Mouse (Mus musculus) spleen, adult 2 months (tissue): ENCODE results near the gene Kdm7a. TPM values are rescaled to one million over a fixed set of nuclear protein-coding genes. Genes with fewer than 3 reads are reported as not detected.

Experiments
- DNase-seq, 2 experiments: peaks; one replicate each; pipeline versions ENCODE4 v3.0.0 to v3.0.0-alpha.2; 2012 to 2021; ENCODE audit warnings: low spot score in 2 of 2, low read depth in 1 of 2
- H3K27ac ChIP-seq: fragments of 200-500 bp; 2 replicates; pipeline ENCODE4 v1.5.1; 2012; ENCODE audit warnings: low read length, inconsistent platforms; ENCODE audit not compliant: insufficient read depth
- H3K27me3 ChIP-seq: fragments of 200-500 bp; 2 replicates; pipeline ENCODE4 v1.6.1; 2012; ENCODE audit warnings: mild to moderate bottlenecking, moderate library complexity, low read length, inconsistent platforms; ENCODE audit not compliant: control insufficient read depth, insufficient read depth
- H3K36me3 ChIP-seq: fragments of 200-500 bp; 2 replicates; pipeline ENCODE4 v1.6.1; 2012; ENCODE audit warnings: mild to moderate bottlenecking, low read length, inconsistent platforms; ENCODE audit not compliant: control insufficient read depth, insufficient read depth
- H3K4me1 ChIP-seq: fragments of 200-500 bp; 2 replicates; pipeline ENCODE4 v1.6.1; 2011; ENCODE audit warnings: inconsistent platforms; ENCODE audit not compliant: control insufficient read depth, insufficient read depth, insufficient read length
- H3K4me3 ChIP-seq: fragments of 200-500 bp; 2 replicates; pipeline ENCODE4 v1.5.1; 2011; ENCODE audit warnings: mild to moderate bottlenecking, inconsistent platforms; ENCODE audit not compliant: insufficient read depth, insufficient read length; ENCODE audit errors: extremely low read depth
- CTCF ChIP-seq: fragments of 200-500 bp; IDR thresholded peaks from 2 replicates; pipeline ENCODE4 v1.5.1; 2011; ENCODE audit warnings: mild to moderate bottlenecking, inconsistent platforms; ENCODE audit not compliant: insufficient read depth, insufficient read length, insufficient replicate concordance; ENCODE audit errors: extremely low read depth
- POLR2A ChIP-seq: fragments of 200-500 bp; IDR thresholded peaks from 2 replicates; pipeline ENCODE4 v1.6.1; 2011; ENCODE audit warnings: low read depth, low read length, inconsistent platforms
- WGBS: fragments of 180-500 bp; shearing (Covaris S2); methylation state at CpG from one replicate; pipeline ENCODE4 v1.1.7; 2018; 5-methylcytosine and 5-hydroxymethylcytosine counted together
- polyA plus RNA-seq: library from polyadenylated mRNA; depleted of rRNA; stranded (reverse); fragments of >200 nt; gene quantifications from 2 replicates; pipeline ENCODE4 v1.2.3, GENCODE M21; 2012

Gene Kdm7a
- polyA plus RNA-seq, 1 experiment, result 4.5 TPM

DNA sequence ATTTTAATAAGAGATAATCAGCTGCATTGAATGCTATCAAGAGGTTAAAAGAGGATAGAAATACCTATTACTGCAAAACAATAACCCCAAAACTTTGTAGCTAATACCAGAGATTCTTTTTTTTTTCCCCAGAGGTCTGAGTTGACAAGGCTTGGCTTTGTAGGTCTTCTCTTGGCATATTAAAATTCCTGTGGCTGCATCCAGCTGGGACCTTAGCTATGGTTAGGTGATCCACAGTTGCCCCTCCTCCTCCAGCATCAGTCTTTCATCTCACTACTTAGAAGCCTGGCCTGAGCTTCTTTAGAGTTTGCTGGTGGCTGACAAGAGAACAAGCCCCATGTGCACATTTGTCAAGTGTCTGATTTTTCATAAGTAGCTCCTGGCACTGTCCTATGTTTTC is 81.9 kb downstream of the Kdm7a start:
- Histone ChIP-seq H3K27me3 (no peaks in the 10 kb centered on the region), H3K4me3 (no peak overlapping the region), H3K36me3 (no peaks in the 10 kb centered on the region), H3K27ac (no peak overlapping the region), H3K4me1 (no peaks in the 10 kb centered on the region)
- TF ChIP-seq POLR2A (no peak), CTCF (no peak)
- DNase-seq, result no peak

DNA sequence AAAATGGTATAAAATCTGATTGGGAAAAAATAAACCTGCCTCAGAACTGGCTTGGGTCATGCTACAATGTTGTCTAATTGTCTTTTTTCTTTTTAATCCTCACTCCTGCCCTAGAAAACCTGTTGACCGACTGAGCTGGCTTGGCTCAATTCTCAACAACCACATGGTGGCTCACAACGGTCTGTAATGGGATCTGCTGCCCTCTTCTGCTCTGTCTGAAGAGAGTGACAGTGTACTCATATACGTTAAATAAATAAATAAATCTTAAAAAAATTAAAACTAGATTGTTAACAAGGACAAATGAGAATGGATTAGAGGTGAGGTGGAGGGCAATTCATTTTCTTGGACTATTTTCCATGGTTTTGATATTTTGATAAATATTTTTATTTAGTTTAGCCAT is 85.9 kb downstream of the Kdm7a start:
- WGBS, result 40% methylated on average over 3 of the region's 3 CpGs

DNA sequence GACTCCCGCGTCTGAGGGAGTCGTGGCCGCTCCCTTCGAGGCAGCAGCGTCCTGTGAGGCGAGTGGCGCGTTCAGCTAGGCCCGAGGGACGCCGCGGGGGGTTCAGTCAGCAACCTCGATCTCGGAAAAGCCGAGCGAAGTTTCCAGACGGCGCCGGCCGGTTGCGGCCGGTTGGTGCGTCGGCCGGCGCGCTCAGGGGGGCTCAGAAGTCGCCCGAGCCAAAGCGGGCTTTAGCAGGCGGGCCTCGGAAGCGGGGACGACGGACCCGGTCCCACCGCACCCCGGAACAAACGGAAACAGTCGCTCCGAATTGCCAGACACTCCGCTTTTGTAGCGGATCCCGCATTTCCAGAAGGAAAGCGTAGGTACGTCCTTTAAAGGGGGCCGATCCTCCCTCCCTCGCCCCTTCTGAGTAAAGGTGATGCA is 88.1 kb downstream of the Kdm7a start:
- peak overlapping the region; percentile 79 for H3K4me3 ChIP-seq
- peaks cover 6% of the 10 kb centered on the region for H3K4me1 ChIP-seq
- H3K27ac ChIP-seq, result peak overlapping the region; percentile 70
- peaks cover 9% of the 10 kb centered on the region for H3K27me3 ChIP-seq
- TF ChIP-seq POLR2A (no peak), CTCF (no peak)
- H3K36me3 ChIP-seq, result no peaks in the 10 kb centered on the region
- 11% methylated on average over 49 of the region's 49 CpGs for WGBS
- no peak for DNase-seq

More for the DNA sequence above, 85.9 kb downstream of the Kdm7a start:
- peaks cover 9% of the 10 kb centered on the region for H3K27me3 ChIP-seq
- DNase-seq, result no peak
- H3K27ac ChIP-seq, result no peak overlapping the region
- H3K36me3 ChIP-seq, result no peaks in the 10 kb centered on the region
- TF ChIP-seq POLR2A (no peak), CTCF (no peak)
- H3K4me3 ChIP-seq, result no peak overlapping the region
- H3K4me1 ChIP-seq, result peaks cover 6% of the 10 kb centered on the region

GRCm38 (mm10) chr6:39117584-39118455 is 88.8 kb downstream of the Kdm7a start, which contains the start of gene Parp12:
Gene Parp12 (minus strand): TSS chr6:39118349.
- peaks cover 6% of the 10 kb centered on the region for H3K4me1 ChIP-seq
- no peaks in the 10 kb centered on the region for H3K36me3 ChIP-seq
- peak within 1 kb of the TSS; percentile 70 for H3K27ac ChIP-seq
- WGBS, result 2% methylated on average over 100 of the region's 101 CpGs
- TF ChIP-seq POLR2A (no peak), CTCF (no peak)
- H3K4me3 ChIP-seq, result peak within 1 kb of the TSS; percentile 79
- H3K27me3 ChIP-seq, result peaks cover 9% of the 10 kb centered on the region
- DNase-seq, result peak; percentile 11 to 31

DNA sequence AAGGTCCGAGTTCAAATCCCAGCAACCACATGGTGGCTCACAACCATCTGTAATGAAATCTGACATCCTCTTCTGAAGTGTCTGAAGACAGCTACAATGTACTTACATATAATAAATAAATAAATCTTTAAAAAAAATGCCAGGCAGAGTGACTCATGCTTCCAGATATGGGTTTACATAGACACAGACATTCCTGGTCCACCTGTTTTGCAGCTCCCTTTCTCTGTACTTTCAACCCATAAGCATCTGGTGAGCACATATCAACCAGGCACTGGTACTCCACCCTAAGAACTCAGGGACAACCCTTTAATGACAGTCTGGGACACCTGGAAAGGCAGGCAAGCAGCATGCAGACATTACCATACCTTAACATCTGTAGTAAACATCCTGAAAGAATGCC is 91.2 kb downstream of the Kdm7a start:
- TF ChIP-seq CTCF, result no peak
- TF ChIP-seq POLR2A, result no peak
- no peaks in the 10 kb centered on the region for H3K36me3 ChIP-seq
- DNase-seq, result no peak
- H3K27ac ChIP-seq, result no peak overlapping the region
- H3K27me3 ChIP-seq, result peaks cover 9% of the 10 kb centered on the region
- WGBS, result 98% methylated on average over 1 of the region's 1 CpGs
- H3K4me1 ChIP-seq, result peaks cover 6% of the 10 kb centered on the region
- H3K4me3 ChIP-seq, result no peak overlapping the region

DNA sequence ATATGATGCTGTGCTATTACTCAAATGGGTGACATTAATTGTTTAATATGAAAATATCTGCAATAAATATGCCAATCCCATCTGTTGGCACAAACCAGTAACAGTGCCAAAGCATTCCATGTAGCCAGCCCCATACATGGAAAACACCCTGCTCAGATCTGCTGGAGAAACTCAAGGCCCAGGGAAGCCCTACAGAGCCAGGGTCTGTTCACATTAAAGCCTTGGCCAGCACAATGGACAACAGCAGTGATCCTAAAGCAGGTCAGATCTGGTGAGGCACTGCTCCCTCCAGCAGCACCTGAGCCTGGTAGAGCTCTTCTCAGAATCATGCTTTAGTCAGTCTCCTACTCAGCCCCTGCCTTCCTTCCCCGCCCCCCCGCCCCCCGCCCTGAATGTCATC is 93.4 kb downstream of the Kdm7a start:
- no peaks in the 10 kb centered on the region; the same call in 1 of the 2 replicates for H3K4me1 ChIP-seq
- peaks cover 4% of the 10 kb centered on the region; the same call in 1 of the 2 replicates for H3K27me3 ChIP-seq
- WGBS, result 93% methylated on average over 3 of the region's 3 CpGs
- no peak for DNase-seq
- no peak for TF ChIP-seq POLR2A
- no peak for TF ChIP-seq CTCF
- no peak overlapping the region for H3K27ac ChIP-seq
- no peak overlapping the region for H3K4me3 ChIP-seq
- no peaks in the 10 kb centered on the region; the same call in 1 of the 2 replicates for H3K36me3 ChIP-seq

GRCm38 (mm10) chr6:39112701-39113100 is 93.9 kb downstream of the Kdm7a start:
- no peak for TF ChIP-seq CTCF
- TF ChIP-seq POLR2A, result no peak
- H3K27ac ChIP-seq, result no peak overlapping the region
- no peaks in the 10 kb centered on the region; the same call in 1 of the 2 replicates for H3K4me1 ChIP-seq
- WGBS, result 91% methylated on average over 3 of the region's 3 CpGs
- H3K36me3 ChIP-seq, result no peaks in the 10 kb centered on the region; the same call in 1 of the 2 replicates
- no peaks in the 10 kb centered on the region for H3K27me3 ChIP-seq
- DNase-seq, result no peak
- no peak overlapping the region for H3K4me3 ChIP-seq
